Mouse (Mus musculus): ENCODE measurements around the gene Gnb1. TPM values are rescaled to one million over a fixed set of nuclear protein-coding genes. Genes with fewer than 3 reads are reported as not detected.
"Not testable (repeated sequence)": the region's sequence is repeated elsewhere in the genome, so short reads cannot be mapped to it uniquely, and the experiment has no call there.

Gene Gnb1
- polyA plus RNA-seq, 1 experiment from 2014 or later, result 174 TPM

DNA sequence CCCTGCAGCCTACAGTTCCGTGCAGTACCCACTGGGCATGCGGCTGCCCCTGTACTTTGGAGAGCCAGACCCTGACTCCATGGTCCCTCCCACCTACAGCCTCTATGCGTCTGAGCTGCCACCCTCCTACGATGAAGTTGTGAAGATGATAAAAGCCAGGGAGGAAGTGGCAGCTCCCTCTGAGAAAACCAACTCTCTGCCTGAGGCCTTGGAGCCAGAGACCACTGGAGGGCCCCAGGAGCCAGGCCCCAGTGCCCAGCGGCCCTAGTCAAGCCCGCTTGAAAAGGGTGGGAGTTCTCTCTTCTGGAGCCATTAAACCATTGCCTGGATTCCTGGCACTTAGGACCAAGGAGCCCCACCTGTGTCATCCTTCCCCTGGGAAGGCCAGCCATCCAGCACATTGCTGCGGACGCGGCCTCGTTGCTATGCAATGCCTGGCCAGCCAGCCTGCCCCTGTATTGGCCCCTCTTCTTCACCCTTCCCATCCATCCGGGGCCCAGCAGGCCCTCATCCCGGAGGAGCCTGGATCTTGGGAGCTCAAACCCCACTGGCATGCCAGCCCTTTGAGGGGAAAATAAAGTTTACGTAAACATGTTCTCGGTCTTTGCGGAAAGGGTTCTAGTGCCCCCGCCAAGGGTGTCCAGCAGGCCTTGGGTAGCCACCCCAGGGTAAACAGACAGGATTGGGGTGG, 20.8 kb upstream of the Gnb1 start:
- no peak overlapping the region for H3K27ac ChIP-seq
- H3K4me2 ChIP-seq, result no peak overlapping the region
- H3K9me3 ChIP-seq (replicated peaks), result no peaks in the 10 kb centered on the region
- H3K27me3 ChIP-seq (replicated peaks), result peaks cover 78% of the 10 kb centered on the region
- no peaks in the 10 kb centered on the region for H3K36me3 ChIP-seq
- ATAC-seq, result no peak
- no peak overlapping the region for H3K9ac ChIP-seq
- H3K4me3 ChIP-seq, result no peak overlapping the region
- WGBS (ENCODE audit: insufficient replicate concordance), result 65% methylated on average over 16 of the region's 16 CpGs
- peaks cover 9% of the 10 kb centered on the region for H3K4me1 ChIP-seq

GRCm38 (mm10) chr4:155470997-155471396, 20.2 kb upstream of the Gnb1 start:
- Histone ChIP-seq H3K9me3 (replicated peaks) (no peaks in the 10 kb centered on the region), H3K36me3 (no peaks in the 10 kb centered on the region), H3K4me1 (peaks cover 9% of the 10 kb centered on the region), H3K4me3 (no peak overlapping the region), H3K27ac (no peak overlapping the region), H3K27me3 (replicated peaks) (peaks cover 76% of the 10 kb centered on the region), H3K4me2 (no peak overlapping the region), H3K9ac (no peak overlapping the region)
- 75% methylated on average over 7 of the region's 7 CpGs for WGBS (ENCODE audit: insufficient replicate concordance)
- no peak for ATAC-seq

- H3K36me3 ChIP-seq, result no peaks in the 10 kb centered on the region
- no peak overlapping the region for H3K27ac ChIP-seq
- no peaks in the 10 kb centered on the region for H3K9me3 ChIP-seq (replicated peaks)
- H3K4me2 ChIP-seq, result no peak overlapping the region
- WGBS (ENCODE audit: insufficient replicate concordance), result 66% methylated on average over 7 of the region's 7 CpGs
- no peak for ATAC-seq
- peaks cover 72% of the 10 kb centered on the region for H3K27me3 ChIP-seq (replicated peaks)
- H3K9ac ChIP-seq, result no peak overlapping the region
- H3K4me1 ChIP-seq, result peaks cover 9% of the 10 kb centered on the region
- no peak overlapping the region for H3K4me3 ChIP-seq
Observed at GRCm38 (mm10) chr4:155471406-155471805, 19.8 kb upstream of the Gnb1 start.

- H3K36me3 ChIP-seq, result no peaks in the 10 kb centered on the region
- peaks cover 62% of the 10 kb centered on the region for H3K27me3 ChIP-seq (replicated peaks)
- no peak overlapping the region for H3K4me2 ChIP-seq
- no peaks in the 10 kb centered on the region for H3K9me3 ChIP-seq (replicated peaks)
- no peak for ATAC-seq
- no peak overlapping the region for H3K4me3 ChIP-seq
- no peak overlapping the region for H3K27ac ChIP-seq
- no peak overlapping the region for H3K9ac ChIP-seq
- peaks cover 9% of the 10 kb centered on the region for H3K4me1 ChIP-seq
- WGBS (ENCODE audit: insufficient replicate concordance), result 53% methylated on average over 3 of the region's 3 CpGs
Observed at GRCm38 (mm10) chr4:155472716-155473290, 18.4 kb upstream of the Gnb1 start.

GRCm38 (mm10) chr4:155473319-155473718, 17.8 kb upstream of the Gnb1 start:
- peaks cover 61% of the 10 kb centered on the region for H3K27me3 ChIP-seq (replicated peaks)
- no peak overlapping the region for H3K27ac ChIP-seq
- no peak overlapping the region for H3K4me2 ChIP-seq
- H3K4me3 ChIP-seq, result no peak overlapping the region
- no peak overlapping the region for H3K9ac ChIP-seq
- 55% methylated on average over 5 of the region's 5 CpGs for WGBS (ENCODE audit: insufficient replicate concordance)
- peaks cover 9% of the 10 kb centered on the region for H3K4me1 ChIP-seq
- H3K36me3 ChIP-seq, result no peaks in the 10 kb centered on the region
- no peak; the same call in 1 of the 2 replicates for ATAC-seq
- no peaks in the 10 kb centered on the region for H3K9me3 ChIP-seq (replicated peaks)

DNA sequence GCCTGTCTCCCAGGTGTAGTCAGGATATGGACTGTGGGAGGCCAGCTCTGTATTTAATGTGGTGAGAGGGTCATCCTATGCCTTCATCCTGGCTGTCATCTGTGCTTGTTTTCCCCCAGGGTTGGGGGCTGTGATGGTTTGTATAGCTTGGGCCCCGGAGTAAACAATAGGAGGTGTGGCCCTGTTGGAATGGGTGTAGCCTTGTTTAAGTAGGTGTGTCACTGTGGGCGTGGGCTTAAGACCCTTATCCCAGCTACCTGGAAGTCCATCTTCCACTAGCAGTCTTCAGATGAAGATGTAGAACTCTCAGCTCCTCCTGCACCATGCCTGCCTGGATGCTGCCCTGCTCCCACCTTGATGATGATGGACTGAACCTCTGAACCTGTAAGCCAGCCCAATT, 17.4 kb upstream of the Gnb1 start:
- peaks cover 58% of the 10 kb centered on the region for H3K27me3 ChIP-seq (replicated peaks)
- not testable (repeated sequence) for H3K27ac ChIP-seq; ATAC-seq; H3K4me3 ChIP-seq; H3K4me2 ChIP-seq; H3K4me1 ChIP-seq; H3K9ac ChIP-seq; H3K36me3 ChIP-seq; H3K9me3 ChIP-seq (replicated peaks)
- 42% methylated on average over 2 of the region's 2 CpGs for WGBS (ENCODE audit: insufficient replicate concordance)

DNA sequence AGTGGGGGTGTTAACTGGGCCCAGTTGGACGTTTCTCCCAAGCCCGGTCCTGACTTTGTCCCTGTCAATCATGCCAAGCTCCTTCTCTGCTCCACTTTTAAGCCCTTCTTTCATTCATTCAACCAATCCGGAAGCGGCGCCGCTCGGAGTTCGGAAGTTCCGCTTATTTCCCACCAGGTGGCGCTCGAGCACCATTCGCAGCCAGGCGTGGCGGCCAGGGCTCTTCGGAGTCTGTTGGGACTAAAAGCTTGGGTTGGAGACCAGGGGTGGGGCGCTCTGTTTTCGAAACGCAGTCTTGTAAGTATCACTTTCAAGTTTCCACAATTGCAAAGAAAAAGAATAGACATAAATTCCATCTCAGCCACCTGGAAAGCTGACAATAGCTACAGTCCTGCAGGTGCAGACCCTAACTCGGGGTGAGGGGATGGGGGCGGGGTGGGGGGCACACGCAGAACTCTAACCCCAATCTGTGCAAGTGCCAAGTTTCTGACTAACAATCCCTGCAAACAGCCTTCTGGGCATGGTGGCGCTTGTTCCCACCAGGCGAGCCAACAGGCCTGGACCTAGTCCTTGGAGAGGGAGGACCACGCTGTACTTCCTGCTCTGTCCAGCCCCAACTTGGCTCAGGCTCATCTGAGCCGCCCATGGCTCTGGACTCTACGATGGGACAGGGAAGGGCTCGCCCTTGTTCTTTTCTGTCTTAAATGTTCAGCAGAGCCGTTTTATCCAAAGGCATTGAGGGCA, 9.6 kb upstream of the Gnb1 start:
- Histone ChIP-seq H3K9me3 (replicated peaks) (no peaks in the 10 kb centered on the region), H3K27ac (no peak overlapping the region), H3K36me3 (no peaks in the 10 kb centered on the region), H3K27me3 (replicated peaks) (peaks cover 20% of the 10 kb centered on the region), H3K4me2 (peak overlapping the region; percentile 59), H3K4me1 (peaks cover 5% of the 10 kb centered on the region), H3K4me3 (peak overlapping the region; percentile 24; the same call in 1 of the 2 replicates), H3K9ac (no peak overlapping the region)
- WGBS (ENCODE audit: insufficient replicate concordance), result 18% methylated on average over 28 of the region's 28 CpGs
- ATAC-seq, result peak; percentile 68

DNA sequence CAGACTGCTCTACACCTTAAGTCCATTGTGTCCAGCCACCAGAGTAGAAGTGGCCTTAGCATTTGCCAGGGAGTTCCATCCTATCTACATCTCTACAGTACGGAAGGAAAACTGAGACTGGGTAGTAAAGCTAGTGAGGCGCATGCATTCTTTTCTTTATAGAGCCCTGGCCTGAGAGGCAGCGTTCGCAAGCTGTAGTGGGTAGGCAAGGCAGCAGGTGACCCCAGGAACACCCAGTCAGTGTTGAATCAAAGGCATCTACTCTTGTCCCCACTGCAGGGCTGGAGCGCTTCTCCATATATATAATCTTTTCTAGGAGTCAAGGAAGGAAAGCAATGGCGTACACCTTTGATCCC, 9.1 kb upstream of the Gnb1 start:
- H3K9me3 ChIP-seq (replicated peaks), result no peaks in the 10 kb centered on the region
- no peak overlapping the region for H3K4me3 ChIP-seq
- H3K36me3 ChIP-seq, result no peaks in the 10 kb centered on the region
- H3K4me1 ChIP-seq, result peaks cover 10% of the 10 kb centered on the region
- ATAC-seq, result no peak
- WGBS (ENCODE audit: insufficient replicate concordance), result 81% methylated on average over 6 of the region's 6 CpGs
- no peak overlapping the region for H3K27ac ChIP-seq
- H3K9ac ChIP-seq, result no peak overlapping the region
- H3K4me2 ChIP-seq, result no peak overlapping the region
- peaks cover 23% of the 10 kb centered on the region for H3K27me3 ChIP-seq (replicated peaks)

GRCm38 (mm10) chr4:155482733-155483540, 8.2 kb upstream of the Gnb1 start:
- H3K27ac ChIP-seq, result no peak overlapping the region
- peaks cover 19% of the 10 kb centered on the region for H3K4me1 ChIP-seq
- no peak for ATAC-seq
- no peak overlapping the region for H3K4me3 ChIP-seq
- H3K9ac ChIP-seq, result no peak overlapping the region
- H3K27me3 ChIP-seq (replicated peaks), result peaks cover 18% of the 10 kb centered on the region
- H3K4me2 ChIP-seq, result no peak overlapping the region
- H3K9me3 ChIP-seq (replicated peaks), result no peaks in the 10 kb centered on the region
- WGBS (ENCODE audit: insufficient replicate concordance), result 65% methylated on average over 8 of the region's 8 CpGs
- no peaks in the 10 kb centered on the region for H3K36me3 ChIP-seq

DNA sequence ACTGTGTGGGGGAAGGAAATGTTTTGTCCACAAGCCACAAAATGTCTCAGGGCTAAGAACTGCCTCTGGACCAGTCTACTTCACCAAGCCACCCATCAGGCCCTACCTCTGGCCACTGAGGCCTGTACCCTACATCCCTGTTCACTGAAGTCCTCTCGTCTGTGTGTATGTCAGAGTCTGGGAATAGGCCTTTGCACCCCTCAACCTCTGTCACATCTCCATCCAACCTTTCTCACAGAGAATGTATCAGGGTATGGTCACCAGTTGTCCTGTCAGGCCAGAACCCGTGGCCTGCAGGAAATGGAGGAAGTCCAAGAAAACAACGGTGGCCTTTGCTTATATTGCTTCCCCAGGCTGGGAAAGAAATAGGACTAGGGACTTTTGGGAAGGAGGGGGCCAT, 5.6 kb upstream of the Gnb1 start:
- no peaks in the 10 kb centered on the region for H3K36me3 ChIP-seq
- 40% methylated on average over 3 of the region's 3 CpGs for WGBS (ENCODE audit: insufficient replicate concordance)
- H3K4me2 ChIP-seq, result no peak overlapping the region
- H3K9me3 ChIP-seq (replicated peaks), result no peaks in the 10 kb centered on the region
- no peak overlapping the region for H3K4me3 ChIP-seq
- H3K9ac ChIP-seq, result no peak overlapping the region
- ATAC-seq, result no peak
- H3K27me3 ChIP-seq (replicated peaks), result peaks cover 4% of the 10 kb centered on the region; the same call in 1 of the 2 replicates
- H3K4me1 ChIP-seq, result peaks cover 45% of the 10 kb centered on the region
- H3K27ac ChIP-seq, result no peak overlapping the region

DNA sequence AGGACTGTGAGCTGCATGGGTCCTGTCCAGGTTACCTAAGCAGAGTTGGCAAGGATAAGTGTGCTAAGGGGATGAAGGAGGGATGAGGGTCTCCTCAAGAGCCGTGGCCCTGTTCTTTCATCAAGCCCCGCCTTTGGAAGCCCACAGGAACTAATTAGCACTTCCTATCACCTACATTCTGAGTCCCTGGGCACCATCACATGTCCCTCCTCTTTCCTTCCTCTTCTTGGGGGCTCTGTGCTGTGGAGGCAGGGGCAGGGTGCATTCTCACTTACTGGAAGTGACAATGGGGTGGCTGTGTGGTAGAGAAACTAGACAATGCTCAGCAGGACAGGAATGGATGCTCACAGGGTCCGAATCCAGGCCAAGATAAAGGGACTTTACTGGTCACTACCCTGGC, 3.4 kb upstream of the Gnb1 start:
- Histone ChIP-seq H3K27me3 (replicated peaks) (0 out of 2 replicates have a peak, but pooled peaks cover 3% of the 10 kb centered on the region), H3K27ac (peak overlapping the region; percentile 69; the same call in 1 of the 2 replicates), H3K4me1 (peaks cover 50% of the 10 kb centered on the region), H3K4me2 (peak overlapping the region; percentile 51), H3K9me3 (replicated peaks) (no peaks in the 10 kb centered on the region), H3K4me3 (no peak overlapping the region), H3K9ac (no peak overlapping the region), H3K36me3 (no peaks in the 10 kb centered on the region)
- WGBS (ENCODE audit: insufficient replicate concordance), result 26% methylated on average over 3 of the region's 3 CpGs
- ATAC-seq, result no peak
